Mouse (Mus musculus) right cerebral cortex, postnatal 36 days (tissue): ENCODE measurements around the gene Mapkbp1.

Source experiments
- DNase-seq, 2 experiments: peaks; one replicate each; pipeline ENCODE4 v3.0.0; 2022; ENCODE audit warnings: low spot score in 2 of 2, mixed read lengths in 1 of 2

The Mapkbp1 gene

DNA sequence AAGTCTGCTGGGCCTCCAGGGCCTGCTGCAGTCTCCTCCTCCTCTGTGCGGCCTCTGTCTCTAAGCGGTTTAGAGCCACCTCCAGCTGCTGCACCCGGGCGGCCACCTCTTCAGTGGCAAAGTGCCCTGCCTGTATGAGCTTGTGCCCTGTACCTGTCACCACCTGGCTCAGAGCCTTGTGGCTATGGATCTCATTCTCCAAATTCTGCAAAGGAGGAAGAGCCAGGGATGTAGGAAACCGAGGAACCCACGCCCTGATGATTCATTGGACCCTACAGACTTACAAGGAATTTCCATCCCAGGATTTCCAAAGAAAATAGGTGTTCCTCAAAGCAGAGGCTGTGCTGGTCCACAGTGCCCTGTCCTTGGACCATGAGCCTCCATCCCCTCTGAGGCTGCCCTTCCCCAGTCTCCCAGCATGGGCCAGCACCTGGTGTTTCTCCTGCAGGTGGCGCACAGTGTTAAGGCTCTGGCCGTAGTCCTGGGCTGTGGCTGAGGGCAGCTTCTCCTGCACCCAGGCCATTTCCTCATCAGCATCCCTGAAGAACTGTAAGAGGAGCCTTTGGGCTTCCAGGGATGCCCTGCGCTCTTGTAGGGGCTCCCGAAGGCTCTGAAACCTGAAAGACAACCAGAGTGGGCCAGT, 77.3 kb downstream of the Mapkbp1 start:
- peak in 1 of 2 experiments; percentile 30 for DNase-seq

DNA sequence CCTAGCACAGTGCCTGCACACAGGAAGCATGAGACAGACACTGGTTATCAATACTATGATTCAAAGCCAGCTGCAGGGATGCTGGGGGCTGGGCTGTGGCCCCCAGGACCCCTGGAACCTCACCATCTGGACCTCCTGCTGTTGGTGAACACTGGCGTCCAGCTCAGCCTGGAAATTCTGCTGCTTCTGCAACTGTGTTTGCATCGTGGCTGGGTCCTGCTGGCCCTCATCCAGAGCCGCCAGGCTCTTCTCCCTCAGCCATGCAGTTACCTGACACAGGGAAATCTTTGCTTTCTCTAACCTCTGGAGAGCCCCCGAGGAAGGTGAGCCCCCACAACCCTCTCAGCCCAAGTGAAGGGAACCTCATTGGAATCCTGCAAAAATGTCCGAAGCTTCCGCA, 78.9 kb downstream of the Mapkbp1 start:
- DNase-seq: no peak

DNA sequence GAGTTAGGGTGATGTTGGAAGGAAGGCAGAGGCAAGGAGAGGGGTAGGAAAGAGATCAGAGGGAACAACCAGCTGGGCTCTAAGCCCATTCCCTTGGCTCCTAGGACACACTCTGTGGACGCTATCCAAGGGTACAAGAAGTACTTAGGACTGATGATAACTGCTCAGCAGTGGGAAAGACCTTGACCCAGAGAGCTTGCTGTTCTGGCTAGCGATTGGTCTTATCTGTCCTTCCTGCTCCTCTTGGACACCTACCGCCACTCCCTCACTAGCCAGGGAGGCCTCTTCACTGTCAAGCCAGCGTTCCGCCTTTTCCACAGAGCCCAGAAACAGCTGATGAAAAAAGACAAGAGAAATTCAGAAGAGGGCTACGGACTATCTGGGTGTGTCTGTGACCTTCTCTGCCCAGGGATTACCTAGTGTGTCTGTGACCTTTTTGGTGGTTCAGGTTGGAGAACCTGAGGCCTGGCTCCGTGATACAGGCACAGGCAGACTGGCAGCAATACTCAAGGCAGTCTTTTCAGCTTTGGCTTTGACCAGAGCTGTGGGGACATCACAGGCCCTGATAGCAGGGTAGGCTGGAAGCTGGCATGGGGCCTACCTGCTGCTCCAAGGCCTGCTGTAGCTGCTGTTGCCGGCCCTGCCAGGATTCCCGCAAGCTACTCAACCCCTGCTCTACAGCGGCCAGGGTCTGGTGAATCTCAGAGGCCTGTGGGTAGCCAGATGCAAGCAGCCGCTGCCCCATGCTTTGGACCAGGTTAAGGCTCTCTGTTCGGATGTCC, 82.5 kb downstream of the Mapkbp1 start:
- DNase-seq: no peak

DNA sequence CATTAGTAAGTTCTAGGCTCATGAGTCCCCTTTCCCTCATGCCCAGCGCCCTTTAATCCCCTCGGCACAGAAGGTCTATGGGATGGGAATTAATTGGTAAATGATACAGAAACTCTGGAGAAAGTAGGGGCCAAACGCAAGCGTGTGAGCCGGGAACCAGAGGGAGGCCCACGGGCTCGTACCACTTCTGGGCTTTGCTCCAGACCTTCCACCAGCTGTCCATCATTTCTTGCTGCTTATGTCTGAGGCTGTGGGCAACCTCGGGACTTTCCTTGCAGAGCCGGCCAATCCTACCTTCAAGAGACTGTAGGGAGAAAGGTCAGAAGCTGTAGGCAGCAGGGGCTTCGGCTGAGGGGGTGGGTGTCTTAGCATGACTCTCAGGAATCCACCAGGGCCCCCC, 83.4 kb downstream of the Mapkbp1 start:
- no peak for DNase-seq

DNA sequence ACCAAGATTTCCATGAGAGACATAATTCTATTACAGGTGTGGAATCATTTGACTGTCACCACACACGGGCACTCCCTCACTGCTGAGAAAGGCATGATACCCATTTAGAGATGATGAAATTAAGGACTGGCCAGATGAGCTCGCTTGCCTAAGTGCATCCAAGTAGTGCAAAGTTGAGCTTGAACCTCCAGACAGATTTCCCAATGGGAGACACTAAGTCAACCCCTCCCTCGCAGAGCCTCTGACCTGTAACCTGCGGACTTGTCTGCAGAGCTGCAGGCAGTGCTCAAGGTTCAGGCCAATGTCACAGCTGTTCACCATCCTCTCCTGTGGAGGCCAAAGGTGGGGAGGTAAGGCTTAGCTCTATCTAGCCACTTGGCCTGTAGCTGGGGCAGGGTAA, 86.3 kb downstream of the Mapkbp1 start:
- DNase-seq: no peak

DNA sequence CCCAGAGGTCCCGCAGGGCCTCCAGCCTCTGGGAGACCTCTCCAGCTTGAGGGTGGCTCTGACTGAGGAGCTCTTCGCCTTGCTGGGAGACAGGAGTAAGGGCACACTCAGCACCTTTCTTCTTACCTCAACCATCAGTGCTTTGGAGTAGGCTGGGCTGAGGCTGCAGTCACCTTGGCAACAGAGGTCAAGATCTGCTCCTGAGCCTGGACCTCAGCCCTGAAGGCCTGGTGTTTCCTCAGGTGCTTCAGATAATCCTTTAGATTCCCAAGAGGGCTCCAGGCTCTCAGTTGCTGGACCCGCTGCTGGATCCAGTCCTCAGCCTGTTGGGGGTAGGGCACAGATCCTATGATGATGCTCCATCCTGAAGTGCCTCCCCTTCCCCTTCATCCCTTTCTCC, 87.0 kb downstream of the Mapkbp1 start:
- DNase-seq: no peak

DNA sequence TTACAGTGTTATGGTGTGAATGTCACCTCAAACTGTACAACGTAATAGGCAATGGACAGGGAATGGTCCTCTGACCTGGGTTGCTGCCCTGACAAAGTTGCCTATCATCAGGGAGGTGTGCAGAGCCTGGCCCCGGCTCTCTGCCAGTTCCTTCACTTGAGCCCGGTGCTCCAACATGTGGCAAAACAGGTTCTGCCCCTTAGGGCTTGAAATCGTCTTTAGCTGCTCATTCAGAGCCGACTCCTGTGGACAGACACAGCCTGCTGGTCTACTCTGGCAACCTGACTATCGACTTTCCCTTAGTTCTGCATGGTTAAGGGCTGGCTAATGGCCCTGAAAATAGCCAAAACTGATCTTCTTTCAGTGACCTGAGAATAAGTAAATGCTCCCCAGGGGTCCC, 87.7 kb downstream of the Mapkbp1 start:
- no peak for DNase-seq

DNA sequence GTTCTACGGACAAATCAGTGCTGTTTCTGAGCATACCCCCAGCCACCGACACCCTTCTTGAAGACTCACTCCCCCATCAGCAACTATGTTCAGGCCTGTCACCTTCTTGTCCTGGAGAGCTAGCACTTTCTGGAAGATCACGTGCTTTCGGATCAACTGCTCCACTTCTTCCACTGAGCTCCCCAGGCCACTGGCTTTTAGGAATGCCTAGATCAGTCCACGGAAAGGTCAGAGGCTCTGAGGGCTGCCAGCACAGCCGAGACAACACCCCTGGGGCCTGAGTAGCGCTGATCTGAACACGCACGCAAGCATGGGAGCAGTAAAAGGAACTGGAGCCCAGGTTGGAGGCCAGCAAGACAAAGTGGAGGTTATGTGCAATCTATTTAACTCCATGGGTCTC, 88.2 kb downstream of the Mapkbp1 start:
- DNase-seq: no peak

DNA sequence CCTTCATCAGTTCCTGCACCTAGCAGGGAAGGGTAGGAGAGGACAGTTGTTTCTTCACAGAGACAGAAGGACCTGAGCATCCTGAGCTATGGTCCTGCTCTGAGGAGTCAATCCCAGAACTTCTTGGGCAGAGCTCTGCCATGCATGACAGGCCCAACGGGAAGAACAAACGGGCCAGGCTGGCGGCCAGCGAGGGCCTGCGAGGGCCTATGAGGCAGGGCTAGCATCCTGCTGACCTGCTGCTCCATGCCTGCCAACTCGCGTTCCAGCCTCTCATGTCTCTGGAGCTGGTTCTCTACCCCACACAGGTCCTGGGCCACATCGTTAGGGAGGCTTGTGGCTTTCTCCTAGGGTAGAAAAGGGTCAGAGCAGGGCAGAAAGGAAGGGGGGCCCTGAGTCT, 89.7 kb downstream of the Mapkbp1 start:
- DNase-seq: no peak

DNA sequence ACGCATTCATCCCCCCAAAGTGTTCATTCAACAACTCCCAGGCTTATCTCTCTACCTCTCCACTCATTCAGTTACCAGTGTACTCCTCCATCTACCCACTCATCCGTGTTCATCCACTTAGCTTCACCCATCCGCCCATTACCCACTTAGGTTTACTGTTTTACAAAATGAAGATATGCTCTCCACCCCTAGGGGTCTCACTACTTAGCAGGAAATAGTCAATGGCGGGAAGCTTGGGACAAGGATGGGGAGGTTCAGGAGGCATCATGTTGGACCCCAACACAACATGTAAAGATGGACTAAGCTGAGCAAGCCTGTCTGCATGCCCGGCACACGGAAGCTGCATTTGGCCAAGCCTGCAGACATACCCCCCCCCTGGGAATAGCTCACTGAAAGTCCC, 92.1 kb downstream of the Mapkbp1 start:
- DNase-seq: no peak

DNA sequence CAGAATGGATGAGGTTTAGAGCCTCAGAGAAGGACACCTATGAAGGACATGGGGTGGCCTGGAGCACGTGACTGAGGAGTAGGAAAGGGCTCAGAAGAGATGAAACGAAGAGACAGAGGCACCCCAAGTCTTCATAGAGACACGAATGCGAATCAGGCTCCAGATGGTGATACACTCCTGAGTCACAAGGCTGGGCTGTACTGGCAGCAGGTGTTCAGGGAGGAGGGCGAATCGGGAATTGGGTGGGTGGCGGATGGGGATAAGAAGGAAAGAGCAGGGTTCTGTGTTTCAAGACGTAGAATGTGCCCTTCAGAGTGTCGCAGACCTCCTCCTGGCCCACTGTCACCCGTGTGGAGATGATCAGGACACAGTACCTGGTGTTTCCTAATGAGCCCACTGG, 92.7 kb downstream of the Mapkbp1 start:
- peak in 1 of 2 experiments; percentile 49 for DNase-seq

DNA sequence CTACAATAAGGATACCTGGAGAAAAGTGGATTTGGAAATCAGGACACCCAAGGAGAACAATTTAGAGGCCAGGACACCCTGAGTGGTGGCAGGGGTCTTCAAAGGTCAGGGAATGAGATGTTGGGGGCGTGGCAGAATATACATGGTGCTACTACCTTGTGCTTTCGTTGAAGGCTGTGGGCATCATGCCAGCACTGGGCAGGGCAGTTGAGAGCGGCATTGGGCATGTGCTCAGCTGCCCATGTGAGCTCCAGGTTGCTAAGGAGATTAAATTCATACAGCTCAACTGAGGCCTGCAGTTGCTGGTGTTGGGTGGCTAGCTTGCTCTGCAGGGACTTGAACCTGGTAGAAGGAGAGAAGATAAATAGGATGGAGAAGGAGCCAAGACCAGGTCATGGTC, 93.7 kb downstream of the Mapkbp1 start:
- DNase-seq: no peak

DNA sequence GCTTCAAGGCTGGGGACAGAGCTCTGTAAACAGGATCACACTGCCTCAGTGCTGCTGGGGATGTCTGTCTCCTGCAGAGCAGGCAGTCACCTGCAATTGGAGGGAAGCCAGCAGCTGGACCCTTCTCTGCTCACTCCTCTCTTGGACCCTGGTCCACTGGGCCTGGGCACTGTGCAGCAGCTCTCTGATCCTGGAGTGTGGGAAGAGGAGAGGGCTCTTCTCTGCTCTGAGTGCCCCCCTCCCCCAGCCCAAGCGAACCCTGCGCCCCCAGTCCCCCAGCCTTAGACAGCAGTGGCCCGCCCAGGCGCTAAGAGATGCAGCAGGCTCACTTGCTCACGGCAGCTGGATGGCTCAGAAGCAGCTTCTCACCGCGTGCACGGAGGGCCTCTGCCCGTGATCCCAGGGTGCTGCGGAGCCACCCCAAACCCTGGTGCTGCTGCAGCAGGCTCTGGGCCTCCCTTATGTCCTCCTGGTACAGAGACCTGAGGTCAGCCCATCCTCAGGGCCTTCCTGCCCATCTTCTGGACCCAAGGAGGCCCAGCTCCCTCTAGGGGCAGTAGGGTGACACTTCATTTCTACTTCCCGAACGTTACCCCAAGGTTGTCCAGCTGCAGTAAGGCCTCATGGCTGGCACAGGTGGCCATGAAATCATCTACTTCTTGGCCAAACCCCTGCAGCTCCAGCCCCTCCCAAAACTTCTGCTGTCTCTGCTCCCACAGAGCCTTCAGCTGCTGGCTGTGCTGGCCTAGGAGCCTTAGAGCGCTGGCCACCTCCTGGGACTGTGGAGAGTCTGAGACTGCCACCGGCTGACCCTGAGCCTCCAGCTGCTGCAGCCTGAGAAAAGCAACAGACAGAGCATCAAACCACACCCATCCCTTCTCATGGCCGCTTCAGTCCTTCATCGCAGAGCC, 96.3 kb downstream of the Mapkbp1 start:
- DNase-seq: no peak

DNA sequence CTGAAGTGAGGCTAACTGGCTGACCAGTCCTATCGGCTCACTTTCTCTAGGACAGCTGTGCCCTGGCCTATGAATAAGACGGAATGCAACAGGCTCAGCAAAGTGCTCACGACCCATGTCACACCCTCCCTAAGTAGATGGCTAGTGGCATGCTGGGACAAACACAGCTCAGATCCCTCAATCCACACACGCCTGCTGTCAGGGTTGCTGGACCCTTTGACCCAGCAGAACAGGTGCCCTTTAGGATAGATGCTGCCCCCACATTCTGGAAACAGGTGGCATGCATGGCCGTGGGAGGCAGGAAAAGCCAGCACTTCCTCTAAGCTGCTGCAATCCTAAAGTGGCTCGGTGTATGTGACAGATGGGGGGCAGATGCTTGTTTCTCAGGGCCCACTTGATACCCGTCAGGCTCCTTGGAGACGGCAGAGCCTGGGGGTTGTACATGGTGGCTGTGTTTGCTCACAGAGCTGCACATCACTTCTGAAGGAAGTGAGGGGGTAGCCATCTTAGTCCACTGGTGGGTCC, 97.0 kb downstream of the Mapkbp1 start:
- DNase-seq: peak; percentile 68 to 69

DNA sequence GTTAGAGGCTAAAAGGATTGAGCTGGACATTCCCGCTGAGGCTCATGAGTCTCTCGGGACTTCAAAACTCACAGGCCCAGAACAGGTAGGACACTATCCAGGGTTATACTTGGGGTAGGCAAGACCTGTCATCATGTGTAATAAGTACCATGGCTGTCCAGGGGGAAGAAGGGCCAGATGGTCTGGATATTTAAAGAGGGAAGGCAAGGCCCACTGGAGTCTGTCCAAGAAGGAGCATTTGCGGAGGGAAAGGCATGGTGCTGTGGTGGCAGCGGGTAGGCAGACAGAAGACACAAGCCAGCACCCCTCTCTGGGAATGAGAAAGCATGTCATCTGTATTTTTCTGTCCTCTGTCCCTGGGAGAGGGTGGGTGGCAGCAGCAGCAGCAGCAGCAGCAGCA, 101.6 kb downstream of the Mapkbp1 start:
- no peak for DNase-seq

DNA sequence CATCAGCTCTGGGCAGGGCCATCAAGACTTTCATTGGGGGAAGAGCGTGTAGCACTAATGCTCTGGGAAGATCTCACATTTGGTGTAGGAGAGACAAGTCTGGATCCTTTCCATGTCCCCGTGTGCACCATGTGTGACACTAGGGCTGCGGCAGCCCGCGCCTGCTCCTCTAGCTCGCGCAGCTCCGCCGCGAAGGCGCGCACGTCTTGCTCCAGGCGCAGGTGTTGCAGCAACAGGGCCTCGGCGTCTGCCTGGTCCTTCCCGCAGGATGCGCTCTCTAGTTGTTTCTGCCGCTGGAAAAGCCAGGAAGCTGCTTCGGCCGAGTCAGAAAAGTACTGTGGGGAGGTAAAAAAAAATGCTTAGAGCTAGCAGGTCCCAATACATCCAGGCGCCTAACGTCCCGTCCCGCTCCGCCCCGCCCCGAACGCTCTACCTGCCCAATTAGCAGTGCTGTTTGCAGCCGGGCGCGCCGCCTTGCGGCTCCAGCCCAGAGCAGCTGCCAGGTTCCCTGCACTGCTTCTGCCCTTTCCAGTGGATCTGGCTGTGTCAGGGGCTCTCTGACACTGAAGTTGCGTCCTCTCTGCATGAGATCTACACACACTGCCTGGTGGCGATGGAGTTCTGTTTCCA, 103.7 kb downstream of the Mapkbp1 start:
- peak in 1 of 2 experiments; percentile 30 for DNase-seq
